Mouse (Mus musculus): Measurements from ENCODE around the gene Csrnp2.

GRCm38 (mm10) chr15:100489263-100489662 lies 6.0 kb downstream of the Csrnp2 start:
- TF ChIP-seq POLR2A (IDR thresholded peaks at IDR 0.05; ENCODE audit: low read depth, low read length) = no peak
- TF ChIP-seq CTCF (IDR thresholded peaks at IDR 0.05; ENCODE audit: extremely low read depth, insufficient read length, insufficient replicate concordance, low read depth, low read length) = no peak

Measured in small intestine, adult 2 months (tissue).